Mouse (Mus musculus) megakaryocyte progenitor cell, adult 5-6 weeks (primary cell): ENCODE data around the gene Adssl1. TPM values are rescaled to one million over a fixed set of nuclear protein-coding genes. Genes with fewer than 3 reads are reported as not detected.

Experiments
- ATAC-seq: replicated peaks from 2 replicates; pipeline ENCODE4 v1.8.0; 2016; ENCODE audit warnings: mild to moderate bottlenecking, moderate TSS enrichment, inconsistent platforms; ENCODE audit not compliant: poor library complexity
- total RNA-seq, 2 experiments: library from RNA; stranded (forward) in 1 of 2; stranded (reverse) in 1 of 2; fragments of 157-497, 149-512 nt in 1 of 2; fragments of 200-1000 nt in 1 of 2; gene quantifications; 2 replicates each; pipeline versions ENCODE4 v1.2.3 to v1.2.4; 2015 to 2017

Adssl1 gene
- total RNA-seq, 2 experiments from 2014 or later: 113 to 126 TPM

- ATAC-seq: no peak
These were observed 26.7 kb upstream of the Adssl1 start for GRCm38 (mm10) chr12:112592985-112593734.

- ATAC-seq: peak; percentile 27
These were observed 25.6 kb upstream of the Adssl1 start for GRCm38 (mm10) chr12:112593951-112594915.

- ATAC-seq: no peak
These were observed 24.9 kb upstream of the Adssl1 start for GRCm38 (mm10) chr12:112594989-112595388.

GRCm38 (mm10) chr12:112595626-112596025 lies 24.2 kb upstream of the Adssl1 start:
- ATAC-seq: no peak

- ATAC-seq: no peak
These were observed 23.4 kb upstream of the Adssl1 start for GRCm38 (mm10) chr12:112596454-112596853.

- ATAC-seq: no peak
These were observed 22.8 kb upstream of the Adssl1 start for GRCm38 (mm10) chr12:112596891-112597500.

GRCm38 (mm10) chr12:112597618-112598017 lies 22.2 kb upstream of the Adssl1 start:
- no peak for ATAC-seq

GRCm38 (mm10) chr12:112599198-112599597 lies 20.6 kb upstream of the Adssl1 start:
- peak; percentile 79 for ATAC-seq

- peak; percentile 15; the same call in 1 of the 2 replicates for ATAC-seq
These were observed 19.8 kb upstream of the Adssl1 start for GRCm38 (mm10) chr12:112599942-112600611.

- no peak for ATAC-seq
These were observed 15.8 kb upstream of the Adssl1 start for GRCm38 (mm10) chr12:112604022-112604421.

GRCm38 (mm10) chr12:112604709-112605649 lies 14.9 kb upstream of the Adssl1 start:
- peak; percentile 79 for ATAC-seq

GRCm38 (mm10) chr12:112605766-112606165 lies 14.1 kb upstream of the Adssl1 start:
- peak; percentile 92 for ATAC-seq

- ATAC-seq: no peak
These were observed 12.8 kb upstream of the Adssl1 start for GRCm38 (mm10) chr12:112606998-112607397.

GRCm38 (mm10) chr12:112609031-112609430 lies 10.8 kb upstream of the Adssl1 start:
- ATAC-seq: no peak

GRCm38 (mm10) chr12:112616668-112617067 lies 3.2 kb upstream of the Adssl1 start:
- ATAC-seq: no peak

GRCm38 (mm10) chr12:112617184-112617583 lies 2.7 kb upstream of the Adssl1 start:
- peak; percentile 37 for ATAC-seq

- peak; percentile 60 for ATAC-seq
These were observed 1.9 kb upstream of the Adssl1 start for GRCm38 (mm10) chr12:112617898-112618380.

- peak; percentile 5; the same call in 1 of the 2 replicates for ATAC-seq
These were observed 712 bp upstream of the Adssl1 start for GRCm38 (mm10) chr12:112618981-112619685.
